Mouse (Mus musculus) testis, adult 2 months (tissue): ENCODE data around the gene B4galt2. TPM values are rescaled to one million over a fixed set of nuclear protein-coding genes. Genes with fewer than 3 reads are reported as not detected.

Experiments used
- H3K27ac ChIP-seq: fragments of 200-500 bp; 2 replicates; pipeline ENCODE4 v1.5.1; 2012; ENCODE audit warnings: low read depth, low read length; ENCODE audit not compliant: control insufficient read depth, insufficient read depth
- H3K27me3 ChIP-seq: fragments of 200-500 bp; 2 replicates; pipeline ENCODE4 v1.6.1; 2012; ENCODE audit warnings: mild to moderate bottlenecking, low read length, moderate library complexity; ENCODE audit not compliant: control insufficient read depth, insufficient read depth
- H3K36me3 ChIP-seq: fragments of 200-500 bp; 2 replicates; pipeline ENCODE4 v1.6.1; 2012; ENCODE audit warnings: mild to moderate bottlenecking, low read length; ENCODE audit not compliant: control insufficient read depth, insufficient read depth
- H3K4me1 ChIP-seq: fragments of 200-500 bp; 2 replicates; pipeline ENCODE4 v1.6.1; 2012; ENCODE audit warnings: low read length; ENCODE audit not compliant: control insufficient read depth, insufficient read depth
- H3K4me3 ChIP-seq: fragments of 200-500 bp; 2 replicates; pipeline ENCODE4 v1.5.1; 2012; ENCODE audit warnings: low read depth, mild to moderate bottlenecking, low read length, moderate library complexity, mixed read lengths; ENCODE audit not compliant: control insufficient read depth
- CTCF ChIP-seq: fragments of 200-500 bp; IDR thresholded peaks from 2 replicates; pipeline ENCODE4 v1.5.1; 2012; ENCODE audit warnings: low read depth, mild to moderate bottlenecking, inconsistent platforms, low read length, moderate library complexity; ENCODE audit not compliant: control insufficient read depth, insufficient read depth, insufficient replicate concordance
- POLR2A ChIP-seq: fragments of 200-500 bp; IDR thresholded peaks from 2 replicates; pipeline ENCODE4 v1.6.1; 2012; ENCODE audit warnings: low read depth, mild to moderate bottlenecking, inconsistent platforms, low read length, moderate library complexity; ENCODE audit not compliant: control insufficient read depth
- polyA plus RNA-seq: library from polyadenylated mRNA; depleted of rRNA; stranded (reverse); fragments of >200 nt; gene quantifications from 2 replicates; pipeline ENCODE4 v1.2.3, GENCODE M21; 2012

The B4galt2 gene
- polyA plus RNA-seq, 1 experiment: 28.5 TPM

- Histone ChIP-seq H3K36me3 (no peaks in the 10 kb centered on the region), H3K27me3 (no peaks in the 10 kb centered on the region), H3K27ac (peak overlapping the region; percentile 74), H3K4me3 (peak overlapping the region; percentile 96), H3K4me1 (peaks cover 10% of the 10 kb centered on the region)
- no peak for TF ChIP-seq CTCF
- TF ChIP-seq POLR2A: no peak
Measured at GRCm38 (mm10) chr4:117835531-117836111, 47.7 kb downstream of the B4galt2 start.

DNA sequence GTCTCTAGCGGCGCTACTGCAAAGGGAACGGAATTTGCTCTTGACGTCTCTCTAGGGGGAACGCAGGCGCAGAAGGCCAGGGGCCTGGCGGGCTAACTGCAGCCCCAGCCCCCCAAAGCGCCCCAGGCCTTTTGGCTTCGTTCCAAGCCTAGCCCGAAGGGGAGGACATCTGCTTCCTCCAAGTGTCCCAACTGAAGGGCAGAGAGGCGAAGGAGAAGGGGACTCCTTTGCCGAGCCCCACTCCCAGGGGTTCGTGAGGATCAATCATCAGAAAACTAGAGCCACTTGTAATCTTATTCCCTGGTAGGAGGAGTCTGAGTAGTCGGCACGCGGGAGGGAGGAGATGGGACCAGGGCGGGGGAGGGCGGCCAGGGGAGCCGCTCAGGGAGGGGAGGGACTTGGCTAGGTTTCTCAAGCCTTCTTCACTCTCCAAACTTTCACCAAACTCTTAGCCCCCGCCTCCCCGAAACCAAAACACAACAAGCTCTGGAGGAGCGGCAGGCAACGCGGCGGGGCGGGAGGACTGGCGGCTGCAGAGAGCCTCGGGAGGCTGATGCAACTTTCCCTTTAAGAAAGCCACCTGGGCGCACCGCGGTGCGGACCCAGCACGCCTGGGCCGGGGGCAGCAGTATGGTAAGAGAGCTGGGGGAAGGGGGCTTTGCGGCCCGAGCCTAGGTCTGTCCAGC is 48.3 kb downstream of the B4galt2 start:
- TF ChIP-seq POLR2A (no peak), CTCF (no peak)
- Histone ChIP-seq H3K27me3 (no peaks in the 10 kb centered on the region), H3K27ac (peak overlapping the region; percentile 25; the same call in 1 of the 2 replicates), H3K4me1 (peaks cover 10% of the 10 kb centered on the region), H3K36me3 (no peaks in the 10 kb centered on the region), H3K4me3 (peak overlapping the region; percentile 96)

DNA sequence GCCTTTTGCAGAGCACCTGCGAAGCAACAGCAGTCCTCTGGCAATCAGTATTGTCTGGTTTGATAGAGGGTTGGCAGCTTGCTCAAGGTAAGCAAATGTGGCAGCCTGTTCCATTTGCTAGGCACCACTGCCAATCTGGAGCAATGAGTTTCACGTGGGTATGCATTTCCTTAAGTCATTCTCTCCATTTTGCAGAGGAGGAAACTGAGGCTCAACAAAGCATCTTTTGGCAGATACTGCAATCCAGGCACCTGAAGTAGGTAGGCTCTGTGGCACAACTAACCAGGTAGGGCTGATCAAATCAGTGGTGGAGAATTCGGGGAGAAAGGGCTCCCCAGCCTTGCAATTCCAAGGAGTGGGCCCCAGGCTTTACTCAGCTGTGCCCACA is 48.8 kb downstream of the B4galt2 start, which contains the start of gene Slc6a9:
Gene Slc6a9, plus strand, starts transcription at position 50 of the 388 bp plus-strand sequence.
- TF ChIP-seq POLR2A (no peak), CTCF (no peak)
- Histone ChIP-seq H3K27me3 (no peaks in the 10 kb centered on the region), H3K4me3 (peak within 1 kb of the TSS; percentile 96), H3K27ac (peak within 1 kb of the TSS; percentile 25; the same call in 1 of the 2 replicates), H3K4me1 (peaks cover 10% of the 10 kb centered on the region), H3K36me3 (no peaks in the 10 kb centered on the region)

DNA sequence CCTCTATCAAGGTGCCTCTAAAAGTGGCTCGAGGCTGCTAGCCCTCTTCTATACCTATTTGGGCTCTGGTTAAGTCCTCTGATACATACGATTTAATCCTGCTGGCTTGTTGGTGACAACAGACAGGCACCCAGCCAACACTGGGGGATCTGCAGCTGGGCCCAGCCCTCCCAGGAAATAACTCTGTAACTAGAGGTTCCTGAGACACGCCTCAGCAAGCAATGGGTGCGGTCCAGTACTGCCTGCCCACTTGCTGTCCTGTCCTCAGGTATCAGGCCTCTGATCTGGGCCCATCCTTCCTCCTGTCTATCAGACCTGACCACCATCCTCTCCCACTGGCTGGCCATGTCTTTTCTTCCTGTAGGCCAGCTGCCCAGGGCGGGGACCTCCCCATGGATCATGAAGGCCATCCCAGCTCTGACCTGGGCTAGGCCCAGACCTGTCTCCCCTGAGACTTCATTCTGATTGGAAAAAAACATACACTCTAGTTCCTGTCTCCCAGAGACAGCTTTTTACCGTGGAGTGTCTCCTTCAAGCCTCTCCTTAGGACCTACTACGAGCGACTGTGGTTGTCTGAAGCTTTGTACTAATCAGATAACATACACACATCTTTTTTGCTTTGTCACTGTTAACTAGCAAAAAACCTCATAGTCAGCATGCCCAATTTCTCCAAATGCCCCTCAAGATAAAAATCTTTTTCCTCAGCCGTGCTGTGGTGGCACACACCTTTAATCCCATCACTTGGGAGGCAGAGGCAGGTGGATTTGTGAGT is 51.2 kb downstream of the B4galt2 start:
- Histone ChIP-seq H3K4me3 (no peak overlapping the region), H3K36me3 (no peaks in the 10 kb centered on the region), H3K4me1 (peaks cover 10% of the 10 kb centered on the region), H3K27me3 (no peaks in the 10 kb centered on the region), H3K27ac (no peak overlapping the region)
- TF ChIP-seq CTCF: no peak
- no peak for TF ChIP-seq POLR2A

GRCm38 (mm10) chr4:117831499-117831898 is 51.8 kb downstream of the B4galt2 start:
- Histone ChIP-seq H3K4me1 (peaks cover 10% of the 10 kb centered on the region), H3K27me3 (no peaks in the 10 kb centered on the region), H3K4me3 (no peak overlapping the region), H3K27ac (no peak overlapping the region), H3K36me3 (no peaks in the 10 kb centered on the region)
- TF ChIP-seq POLR2A (no peak), CTCF (no peak)

- H3K27ac ChIP-seq: no peak overlapping the region
- no peak for TF ChIP-seq CTCF
- no peak for TF ChIP-seq POLR2A
- H3K27me3 ChIP-seq: no peaks in the 10 kb centered on the region
Measured at GRCm38 (mm10) chr4:117830801-117831200, 52.5 kb downstream of the B4galt2 start.

DNA sequence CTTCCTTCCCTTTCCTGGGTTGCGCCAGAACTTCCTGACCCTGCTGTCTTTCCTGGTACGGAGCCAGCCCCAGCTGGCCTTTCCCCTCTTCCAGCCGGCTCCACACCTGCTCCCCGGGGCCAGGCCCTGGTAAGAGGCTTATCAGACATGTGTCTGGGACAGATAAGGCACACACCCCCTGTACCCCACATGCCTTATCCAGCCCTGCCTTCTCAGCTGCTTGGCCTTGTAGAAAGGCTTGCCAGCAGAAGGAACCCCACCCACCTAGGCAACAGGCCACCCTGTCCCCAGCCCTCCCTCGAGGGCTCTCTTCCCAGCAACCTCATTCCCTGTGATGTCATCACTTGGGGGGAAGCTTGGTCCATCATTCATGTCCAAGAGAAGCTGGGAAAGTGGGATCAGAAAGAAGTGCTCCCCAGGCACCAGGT is 53.1 kb downstream of the B4galt2 start:
- H3K4me1 ChIP-seq: peaks cover 3% of the 10 kb centered on the region
- no peak overlapping the region for H3K27ac ChIP-seq
- H3K27me3 ChIP-seq: no peaks in the 10 kb centered on the region
- TF ChIP-seq POLR2A: no peak
- no peak for TF ChIP-seq CTCF
- no peaks in the 10 kb centered on the region for H3K36me3 ChIP-seq
- H3K4me3 ChIP-seq: no peak overlapping the region

More at GRCm38 (mm10) chr4:117830801-117831200, 52.5 kb downstream of the B4galt2 start:
- Histone ChIP-seq H3K4me1 (peaks cover 10% of the 10 kb centered on the region), H3K4me3 (no peak overlapping the region), H3K36me3 (no peaks in the 10 kb centered on the region)
